Mouse (Mus musculus) ovary, postnatal 36 days (tissue): ENCODE data around the gene OR5BS1P.
"Not testable (repeated sequence)": the region's sequence is repeated elsewhere in the genome, so short reads cannot be mapped to it uniquely, and the experiment has no call there.

ENCODE experiments used
- DNase-seq: peaks from one replicate; pipeline ENCODE4 v3.0.0; 2022; ENCODE audit warnings: low spot score, mixed read lengths

OR5BS1P gene

DNA sequence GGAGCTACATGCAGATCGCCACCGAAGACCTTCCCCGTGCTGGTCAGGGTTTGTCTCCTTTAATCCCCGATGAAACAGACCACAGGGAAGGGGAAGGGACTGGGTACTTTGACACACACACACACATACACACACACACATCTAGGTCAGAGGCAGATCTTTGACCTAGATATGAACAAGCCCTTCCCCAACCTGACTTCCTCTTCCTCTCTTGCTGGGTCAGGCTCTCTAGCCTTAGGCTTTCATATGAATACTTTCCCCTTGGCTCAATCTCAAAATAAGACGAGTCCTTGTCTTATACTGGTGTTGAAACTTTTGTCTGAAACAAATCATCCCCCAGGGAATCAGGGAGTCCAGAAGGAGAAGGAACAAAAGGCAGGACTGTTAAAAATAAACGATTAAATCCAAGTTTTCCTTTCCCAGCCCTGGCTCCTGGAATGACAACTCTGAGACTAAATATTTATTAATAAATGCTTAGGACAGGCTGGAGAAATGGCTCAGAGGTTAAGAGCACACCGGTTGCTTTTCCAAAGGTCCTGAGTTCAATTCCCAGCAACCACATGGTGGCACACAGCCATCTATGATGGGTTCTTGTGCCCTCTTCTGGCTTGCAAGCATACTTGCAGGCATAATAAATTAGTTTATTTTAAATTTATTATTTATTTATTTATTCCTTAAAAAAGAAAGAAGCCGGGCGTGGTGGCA is 36.7 kb downstream of the OR5BS1P start:
- no peak for DNase-seq

DNA sequence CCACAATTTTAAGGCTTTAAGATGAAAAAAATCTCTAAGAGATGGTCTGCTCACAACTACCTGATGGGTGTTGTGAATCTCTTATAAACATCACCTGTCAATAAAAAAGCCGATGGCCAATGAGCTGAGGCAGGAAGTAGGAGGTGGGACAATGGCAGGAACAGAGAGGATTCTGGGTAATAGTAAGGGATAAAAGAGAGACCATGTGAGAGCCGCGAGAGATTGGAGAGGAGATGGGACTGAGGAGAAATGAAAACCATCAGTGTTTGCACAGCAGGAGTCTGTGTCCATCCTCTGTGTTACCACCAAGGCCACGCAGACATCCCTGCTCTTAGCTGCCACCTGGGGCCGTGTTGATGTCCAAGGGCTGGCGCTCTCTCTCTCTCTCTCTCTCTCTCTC is 37.6 kb downstream of the OR5BS1P start:
- DNase-seq, result no peak

DNA sequence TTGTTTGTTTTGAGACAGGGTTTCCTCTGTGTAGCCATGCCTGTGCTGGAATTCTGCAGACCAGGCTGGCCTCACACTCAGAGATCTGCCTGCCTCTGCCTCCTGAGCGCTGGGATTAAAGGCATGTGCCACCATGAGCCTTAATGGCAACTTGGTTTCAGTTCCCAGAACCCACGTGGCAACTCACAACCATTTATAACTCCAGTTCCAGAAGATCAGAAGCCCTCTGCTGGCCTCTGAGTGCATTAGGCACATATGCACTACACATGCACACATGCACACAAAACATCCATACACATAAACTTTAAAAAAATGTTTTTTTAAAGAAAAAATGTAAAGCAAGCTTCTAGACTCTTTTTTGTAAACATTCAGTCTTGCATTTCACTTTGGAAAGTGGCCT is 39.7 kb downstream of the OR5BS1P start:
- no peak for DNase-seq

DNA sequence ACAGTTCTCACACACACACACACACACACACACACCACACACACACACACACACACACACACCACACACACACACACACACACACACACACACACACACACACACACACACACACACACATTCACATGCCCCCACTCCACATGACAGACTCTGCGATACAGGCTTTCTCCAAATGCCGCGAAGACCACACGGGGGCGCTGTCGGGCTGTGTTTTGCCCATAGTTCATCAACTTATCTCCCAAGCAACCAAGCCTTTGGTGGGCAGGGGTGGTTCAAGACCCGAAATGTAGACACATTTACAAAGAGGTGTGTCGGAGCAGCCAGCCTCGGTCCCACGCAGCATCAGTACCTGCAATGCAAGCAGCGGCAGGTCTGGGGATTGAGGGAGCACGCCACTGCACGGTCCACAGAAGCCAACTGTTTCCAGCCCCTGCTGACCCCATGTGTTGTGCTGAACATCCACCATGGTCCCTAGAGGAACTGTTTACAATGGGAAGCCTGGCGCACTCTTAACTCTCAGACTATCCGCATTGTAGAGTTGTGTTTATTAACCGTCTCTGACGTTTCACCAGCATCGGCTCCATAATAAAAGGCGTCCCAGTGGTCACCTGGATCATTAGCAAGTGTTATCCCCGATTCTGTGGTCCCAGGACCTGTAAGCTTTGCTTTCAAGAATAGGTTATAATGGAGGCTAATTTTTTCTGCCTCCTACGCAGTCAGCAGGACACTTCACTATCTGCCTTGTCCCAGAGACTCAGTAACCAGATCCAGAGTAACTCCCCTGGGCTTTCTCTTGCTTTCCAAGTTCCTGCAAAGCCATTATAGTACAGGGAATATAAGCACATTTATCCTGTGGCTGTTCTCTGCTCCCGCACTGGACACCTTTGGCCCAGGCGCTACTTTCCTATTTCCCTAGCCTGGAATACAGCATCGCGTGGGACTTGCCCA is 41.0 kb downstream of the OR5BS1P start:
- peak; percentile 66 for DNase-seq

DNA sequence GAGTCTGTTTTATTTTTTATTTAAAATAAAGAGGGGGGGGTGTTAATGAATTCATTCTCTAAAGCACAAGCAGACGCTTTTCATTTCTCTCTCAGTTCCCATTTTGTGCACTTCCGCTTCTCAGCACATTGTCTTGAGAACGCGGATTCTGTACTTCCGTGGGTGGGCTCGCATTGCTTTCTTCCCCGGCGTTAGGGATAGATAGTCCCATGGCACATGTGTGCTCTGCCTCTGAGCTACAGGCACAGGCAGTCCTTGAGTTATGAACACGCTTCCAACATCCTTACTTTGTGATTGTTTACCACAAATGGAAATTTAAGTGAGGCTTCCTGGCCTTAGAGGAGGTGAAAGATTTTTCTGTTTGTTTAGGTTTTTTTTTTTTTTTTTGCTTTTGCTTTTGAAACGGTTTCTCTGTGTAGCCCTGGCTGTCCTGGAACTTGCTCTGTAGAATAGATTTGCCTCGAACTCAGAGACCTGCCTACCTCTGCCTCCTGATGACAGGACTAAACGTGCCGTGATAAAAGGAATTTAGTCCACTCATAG is 41.8 kb downstream of the OR5BS1P start:
- no peak for DNase-seq

DNA sequence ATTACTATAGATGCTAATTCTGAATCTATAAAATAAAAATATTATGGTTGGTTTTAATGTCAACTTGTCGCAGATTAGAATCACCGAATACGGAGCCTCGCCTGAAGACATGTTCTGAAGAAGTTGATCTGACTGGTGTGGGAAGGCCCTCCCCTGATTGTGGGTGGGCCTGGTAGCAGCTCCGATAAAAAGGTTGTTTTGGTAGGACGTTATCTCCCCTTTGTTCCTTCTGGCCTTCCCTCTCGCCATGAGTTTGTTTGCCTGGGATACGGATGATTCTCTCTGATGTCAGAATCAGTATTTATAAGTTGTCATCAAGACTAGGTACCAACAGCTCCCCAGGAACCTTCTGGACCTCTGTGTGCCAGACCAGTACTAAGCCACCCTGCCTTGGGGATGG is 42.5 kb downstream of the OR5BS1P start:
- DNase-seq, result no peak

DNA sequence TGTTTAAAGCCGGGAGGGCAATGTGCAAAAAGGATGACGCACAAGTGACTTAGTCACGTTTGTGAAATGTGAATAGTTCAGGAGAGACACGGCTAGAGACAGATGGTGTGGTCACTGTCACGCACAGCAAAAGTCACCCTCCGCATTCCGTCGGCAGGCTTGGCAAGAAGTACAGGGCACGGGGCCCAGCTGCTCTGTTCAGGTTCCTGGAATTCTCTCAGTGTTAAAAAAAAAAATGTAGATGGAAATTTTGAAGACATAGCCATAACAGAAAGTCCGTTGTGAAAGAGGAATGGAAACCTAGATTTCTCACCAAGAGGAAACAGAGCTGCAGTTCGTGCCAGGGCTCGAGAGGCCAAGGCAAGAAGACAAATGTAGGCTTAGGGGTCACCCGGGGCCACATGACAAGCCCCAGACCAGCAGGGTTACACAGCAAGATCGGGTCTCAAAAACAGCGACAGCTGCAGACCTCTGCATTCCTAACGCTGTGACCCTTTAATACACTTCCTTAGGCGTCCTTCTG is 43.2 kb downstream of the OR5BS1P start:
- no peak for DNase-seq

DNA sequence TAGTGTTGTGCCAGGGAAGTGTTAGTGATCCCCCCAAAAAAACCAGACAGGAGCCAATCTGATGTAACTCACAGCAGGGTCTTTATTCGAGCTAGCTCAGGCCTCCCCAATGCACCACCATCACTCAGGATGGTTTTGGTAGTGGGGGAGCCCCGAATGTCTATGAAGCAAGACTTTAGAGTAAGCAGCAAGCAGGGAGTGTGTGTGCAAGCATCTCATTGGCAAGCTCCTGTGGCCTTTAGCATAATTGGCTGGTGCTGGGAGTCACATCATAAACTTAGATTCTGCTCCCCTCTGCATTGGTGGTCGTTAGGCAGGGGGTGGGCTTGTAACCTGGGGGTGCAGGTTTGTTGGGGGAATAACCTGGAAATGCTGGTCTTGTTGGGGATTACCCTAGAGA is 44.0 kb downstream of the OR5BS1P start:
- DNase-seq, result not testable (repeated sequence)

DNA sequence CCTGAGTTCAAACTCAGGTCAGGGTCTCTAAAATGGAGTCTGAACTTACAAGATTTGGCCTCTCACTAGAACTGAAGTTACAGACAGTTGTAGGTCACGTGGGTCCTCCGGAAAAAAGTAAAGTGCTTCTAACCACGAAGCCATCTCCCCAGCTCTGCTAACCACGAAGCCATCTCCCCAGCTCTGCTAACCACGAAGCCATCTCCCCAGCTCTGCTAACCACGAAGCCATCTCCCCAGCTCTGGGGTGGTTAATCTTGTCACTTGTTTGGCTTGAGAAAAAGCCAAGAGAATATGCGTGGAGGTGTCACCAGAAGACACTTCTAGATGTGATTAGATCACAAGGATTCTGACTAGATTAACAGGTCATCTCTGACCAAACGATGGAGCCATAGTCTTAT is 44.5 kb downstream of the OR5BS1P start:
- DNase-seq, result no peak

DNA sequence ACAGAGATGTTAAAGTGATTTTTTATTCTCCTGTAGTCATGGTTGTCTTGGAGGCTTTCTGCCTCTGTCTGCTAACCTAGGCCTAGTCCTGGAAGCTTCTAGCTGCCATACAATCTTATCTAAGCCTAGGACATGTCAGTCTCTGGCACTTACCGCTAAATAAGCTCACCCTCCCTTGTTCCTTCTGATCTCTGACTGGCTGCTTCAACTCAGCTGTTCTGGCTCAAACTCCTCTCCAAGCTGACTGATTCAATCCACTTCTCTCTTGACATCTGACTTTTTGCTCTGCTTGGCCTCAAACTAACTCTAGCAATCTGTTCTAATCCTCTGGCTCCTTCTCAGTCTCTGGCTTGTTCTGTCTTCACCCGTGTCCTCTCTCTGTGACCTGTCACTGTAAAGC is 45.1 kb downstream of the OR5BS1P start:
- DNase-seq, result not testable (repeated sequence)

DNA sequence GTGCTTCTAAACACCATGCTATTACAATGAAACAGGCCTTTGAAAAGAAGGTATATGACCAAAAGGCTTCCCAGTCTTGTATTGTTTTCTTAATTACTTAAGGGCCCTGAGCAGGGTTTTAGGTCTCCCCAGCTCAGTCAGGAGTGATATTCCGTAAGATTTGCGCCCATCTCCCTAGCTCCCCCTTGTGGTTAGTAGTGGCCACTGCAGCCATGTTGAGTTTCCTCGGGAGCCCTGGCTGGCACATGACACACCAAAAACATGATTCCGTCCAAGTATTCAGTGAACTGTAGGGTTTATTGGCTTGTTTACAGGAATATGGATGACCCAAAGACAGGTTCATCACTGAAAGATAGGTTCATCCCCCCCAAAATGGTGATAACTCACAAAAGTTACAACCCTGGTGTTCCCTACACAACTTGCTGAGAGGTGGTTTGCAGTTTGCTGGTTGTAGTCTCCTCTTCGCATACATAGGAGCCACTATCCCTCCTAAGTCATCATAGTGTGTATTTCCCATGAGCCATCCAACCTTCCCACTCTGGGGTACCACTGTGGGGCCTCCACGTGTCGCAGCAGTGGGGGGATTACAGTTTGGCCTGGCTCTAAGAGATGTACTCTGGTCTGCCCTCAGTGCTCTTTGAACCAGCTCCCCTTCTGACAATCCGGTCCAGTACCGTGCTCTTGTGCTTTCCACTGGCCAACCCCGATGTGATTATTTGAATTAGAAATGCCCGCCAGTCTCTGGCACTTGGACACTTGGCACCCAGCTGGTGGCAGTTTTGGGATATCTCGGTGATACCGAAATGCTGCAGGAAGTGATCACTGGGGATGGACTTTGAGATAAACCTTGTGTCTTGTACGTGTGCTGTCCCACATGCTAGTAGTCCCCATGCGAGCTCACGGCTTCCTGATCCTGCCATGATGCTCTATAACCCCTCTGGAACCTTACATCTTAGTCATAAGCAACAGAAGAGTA is 48.0 kb downstream of the OR5BS1P start:
- DNase-seq, result peak; percentile 51

DNA sequence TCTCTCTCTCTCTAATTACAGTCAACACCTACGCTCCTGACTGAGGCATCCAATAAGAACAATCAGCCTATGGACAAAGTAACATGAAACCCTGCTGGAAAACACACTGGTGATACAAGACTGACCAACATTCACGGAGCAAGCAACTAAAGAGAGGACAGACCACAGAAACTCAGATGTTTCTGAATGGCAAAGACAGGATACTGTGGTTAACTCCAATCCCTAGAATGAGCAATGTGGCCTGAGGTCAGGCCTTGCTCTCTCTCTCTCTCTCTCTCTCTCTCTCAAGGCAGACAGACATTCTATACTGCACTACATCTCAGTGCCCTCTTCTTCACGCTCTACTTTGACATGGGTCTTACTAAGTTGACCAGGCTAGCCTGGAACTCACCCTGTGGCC is 51.5 kb downstream of the OR5BS1P start:
- DNase-seq, result no peak

DNA sequence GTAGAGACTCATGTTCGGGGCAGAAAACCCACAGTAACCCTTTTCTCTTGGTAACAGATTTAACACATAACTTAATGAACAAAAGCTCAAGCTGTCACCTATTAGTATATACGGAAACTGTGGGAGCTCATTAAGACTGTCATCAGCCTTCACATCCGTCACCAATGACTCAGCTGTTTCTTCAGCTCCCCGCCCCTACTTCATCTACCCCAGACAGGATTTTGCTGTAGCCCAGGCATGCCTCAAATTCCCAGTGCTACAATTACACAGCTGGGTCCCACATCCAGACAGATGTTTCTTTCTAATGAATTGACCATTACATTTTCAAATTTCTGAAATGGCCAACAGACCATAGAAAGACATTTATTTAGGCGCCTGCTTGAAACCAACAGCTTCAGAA is 56.4 kb downstream of the OR5BS1P start:
- no peak for DNase-seq

DNA sequence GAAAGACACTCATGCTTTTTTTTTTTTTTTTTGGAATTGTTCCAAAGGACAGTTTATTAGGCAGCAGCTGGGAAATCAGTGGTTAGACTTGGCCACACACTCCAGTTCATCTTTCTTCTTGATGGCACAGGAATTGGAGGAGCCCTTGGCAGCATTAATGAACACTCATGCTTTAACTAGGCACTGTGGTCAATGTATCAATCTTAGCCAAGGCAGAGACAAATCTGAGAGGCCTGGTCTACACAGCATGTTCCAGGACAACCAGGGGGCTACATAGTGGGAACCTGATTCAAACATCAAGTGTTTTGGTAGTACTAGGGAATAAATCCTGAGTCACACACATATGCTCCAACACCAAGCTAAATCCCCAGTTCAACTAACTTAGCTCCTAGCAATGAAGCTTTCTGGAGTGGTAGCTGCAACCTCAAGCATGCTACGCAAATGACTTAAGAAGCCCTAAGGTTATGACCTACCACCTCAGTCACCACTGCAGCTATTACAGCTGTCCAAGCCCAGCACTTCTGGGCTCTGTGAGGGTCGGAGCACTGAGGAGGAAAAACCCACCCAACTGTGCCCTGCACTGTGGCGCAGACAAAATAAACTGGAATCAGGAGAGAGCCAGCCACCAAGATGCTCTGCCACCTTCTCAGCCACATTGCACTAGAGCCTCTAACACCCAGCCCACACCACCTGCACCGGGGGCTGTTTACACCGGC is 57.5 kb downstream of the OR5BS1P start:
- no peak for DNase-seq

DNA sequence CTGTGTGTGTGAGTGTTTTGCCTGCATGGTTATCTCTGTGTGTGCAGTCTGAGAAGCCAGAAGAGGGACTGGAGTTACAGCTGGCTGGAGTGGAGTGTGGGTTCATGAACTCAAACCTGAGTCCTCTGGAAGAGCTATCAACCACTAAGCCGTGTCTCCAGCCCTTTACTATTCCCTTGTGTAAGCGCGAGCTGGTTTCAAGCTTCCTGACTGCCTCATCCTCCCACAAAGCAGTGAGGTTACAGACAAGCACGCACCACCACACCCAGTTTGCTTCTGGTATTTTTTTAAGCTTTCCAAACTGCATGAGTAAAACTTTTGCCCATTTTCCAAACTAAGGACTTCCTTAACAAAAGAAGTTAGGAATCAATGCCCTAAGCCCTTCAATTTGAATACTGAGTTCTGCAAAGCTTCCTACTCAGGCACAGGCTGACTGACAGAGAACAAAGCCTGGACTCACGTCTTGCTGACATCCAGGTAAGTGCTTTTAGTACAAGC is 58.4 kb downstream of the OR5BS1P start:
- DNase-seq, result no peak
